Mouse (Mus musculus) ES-E14 (cell line): ENCODE data around the gene Fsd1l.

Experiments
- HCFC1 ChIP-seq: IDR thresholded peaks from 2 replicates; pipeline ENCODE4 v1.6.1; 2012; ENCODE audit warnings: low read length, inconsistent platforms, borderline replicate concordance; ENCODE audit not compliant: insufficient read depth
- MAFK ChIP-seq: IDR thresholded peaks from 2 replicates; pipeline ENCODE4 v1.6.1; 2014; ENCODE audit warnings: mild to moderate bottlenecking, low read depth, low read length, inconsistent platforms; ENCODE audit not compliant: insufficient read depth

DNA sequence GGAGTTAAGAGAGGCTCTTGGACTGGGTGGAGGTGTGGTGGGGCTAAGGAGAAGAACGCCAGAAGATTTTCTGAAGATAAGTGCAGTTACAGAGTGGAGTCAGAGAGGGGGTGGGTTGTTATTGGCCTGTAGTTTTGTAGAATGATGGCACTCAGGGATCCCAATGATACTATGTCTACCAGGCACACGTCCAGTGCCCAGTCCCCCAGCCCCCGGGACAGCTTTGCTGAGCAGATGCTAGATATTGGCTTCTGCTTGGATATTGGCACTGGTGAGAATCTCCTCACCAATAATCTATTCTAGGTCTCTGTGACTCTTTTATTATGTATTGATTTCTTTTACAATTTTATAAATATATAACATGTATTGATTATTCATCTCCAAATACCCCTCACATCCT lies 6.0 kb upstream of the Fsd1l start:
- TF ChIP-seq MAFK (no peak), HCFC1 (no peak)
